Mouse (Mus musculus): ENCODE results near the gene Erp29. TPM values are rescaled to one million over a fixed set of nuclear protein-coding genes. Genes with fewer than 3 reads are reported as not detected.
A peak's percentile ranks its signal among the peaks of the same experiment; 100 is the strongest.

The Erp29 gene
- total RNA-seq, 2 experiments from 2014 or later: 50.7 to 61.3 TPM

DNA sequence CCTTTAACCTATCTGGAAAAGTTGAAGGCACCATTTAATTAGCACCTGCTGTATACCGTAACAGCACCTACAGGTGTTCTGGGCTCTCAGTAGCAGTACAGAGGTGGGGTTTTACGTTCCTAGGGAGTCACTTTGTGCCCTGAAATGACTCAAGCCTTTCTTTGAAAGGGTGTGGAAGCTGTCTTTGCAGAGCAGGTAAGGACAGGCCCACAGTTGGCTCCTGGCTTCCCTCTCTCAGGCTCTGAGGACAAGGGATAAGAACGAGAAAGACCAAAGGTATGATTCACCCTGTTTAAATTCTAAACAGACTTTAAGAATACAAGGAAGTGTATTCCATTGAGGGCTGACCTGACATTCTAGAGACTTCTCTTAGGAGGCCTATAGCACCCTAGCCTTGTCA, 58.9 kb downstream of the Erp29 start:
- intact Hi-C loops (cut with DNase I; ENCODE audit: low total_unique reads): no loop called here
- DNase-seq: no peak

DNA sequence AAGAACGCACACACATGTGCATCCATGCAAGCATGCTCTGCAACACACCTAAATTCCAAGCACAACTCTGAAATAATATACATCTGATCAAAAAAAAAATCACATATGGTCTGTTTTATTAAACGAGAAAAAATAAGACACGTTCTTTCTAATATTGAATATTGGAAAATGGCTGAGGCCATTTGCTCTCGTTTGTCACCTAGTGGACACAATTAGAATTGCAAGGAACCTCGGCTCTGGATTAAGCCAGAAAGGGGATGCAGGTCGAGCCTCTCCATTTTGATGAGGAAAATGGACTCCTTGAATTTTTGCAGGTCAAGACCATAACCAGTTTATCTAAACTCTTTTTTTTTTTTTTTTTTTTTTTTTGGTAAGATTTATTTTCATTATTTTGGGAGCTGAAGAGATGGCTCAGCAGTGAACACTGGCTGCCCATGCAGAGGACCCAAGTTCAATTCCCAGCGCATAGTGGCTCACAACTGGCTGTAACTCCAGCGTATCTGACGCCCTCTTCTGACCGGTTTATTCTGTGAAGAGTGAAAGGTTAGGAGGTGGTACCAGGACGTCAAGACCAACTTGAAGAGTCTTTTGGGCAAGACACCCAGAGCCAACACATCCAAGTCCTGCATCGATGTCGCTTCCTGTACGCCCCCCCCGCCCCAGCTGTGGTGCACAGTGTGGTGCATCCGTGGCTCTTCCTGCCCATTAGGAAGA, 59.5 kb downstream of the Erp29 start:
- intact Hi-C loops (cut with DNase I; ENCODE audit: low total_unique reads): no loop called here
- DNase-seq: no peak

DNA sequence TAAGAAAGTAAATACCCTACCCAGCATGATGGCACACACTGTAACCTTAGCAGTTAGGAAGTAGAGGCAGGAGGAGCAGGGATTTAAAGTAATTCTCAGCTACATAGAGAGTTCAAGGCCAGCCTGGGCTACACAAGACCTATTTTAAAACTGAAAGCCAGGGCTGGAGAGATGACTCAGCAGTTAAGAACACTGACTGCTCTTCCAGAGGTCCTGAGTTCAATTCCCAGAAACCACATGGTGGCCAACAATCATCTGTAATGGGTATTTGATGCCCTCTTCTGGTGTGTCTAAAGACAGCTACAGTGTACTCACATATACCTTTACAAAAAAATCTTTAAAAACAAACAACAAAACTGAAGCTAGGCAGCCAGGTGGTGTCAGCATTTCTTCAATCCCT, 62.6 kb downstream of the Erp29 start:
- no peak for DNase-seq
- intact Hi-C loops (cut with DNase I; ENCODE audit: low total_unique reads): no loop called here

DNA sequence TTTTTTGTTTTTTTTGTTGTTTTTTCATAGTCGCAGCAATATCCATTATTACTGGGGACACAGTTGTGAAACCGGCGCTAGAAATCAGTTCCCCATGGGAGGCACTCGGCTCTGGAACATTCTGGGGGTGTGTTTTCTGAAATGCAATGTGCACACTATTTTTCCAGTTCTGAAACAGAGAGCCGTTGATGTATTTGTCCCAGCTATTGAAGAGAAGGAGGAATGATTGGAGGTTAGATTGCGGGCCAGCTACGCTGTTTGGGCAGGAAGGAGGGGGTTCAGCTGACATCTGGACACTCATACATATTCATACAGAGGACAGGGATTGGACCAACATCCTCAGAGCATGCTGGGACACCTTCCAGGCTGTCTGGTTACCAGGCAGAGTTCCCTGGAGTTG, 63.2 kb downstream of the Erp29 start:
- DNase-seq: no peak
- intact Hi-C loops (cut with DNase I; ENCODE audit: low total_unique reads): no loop called here

DNA sequence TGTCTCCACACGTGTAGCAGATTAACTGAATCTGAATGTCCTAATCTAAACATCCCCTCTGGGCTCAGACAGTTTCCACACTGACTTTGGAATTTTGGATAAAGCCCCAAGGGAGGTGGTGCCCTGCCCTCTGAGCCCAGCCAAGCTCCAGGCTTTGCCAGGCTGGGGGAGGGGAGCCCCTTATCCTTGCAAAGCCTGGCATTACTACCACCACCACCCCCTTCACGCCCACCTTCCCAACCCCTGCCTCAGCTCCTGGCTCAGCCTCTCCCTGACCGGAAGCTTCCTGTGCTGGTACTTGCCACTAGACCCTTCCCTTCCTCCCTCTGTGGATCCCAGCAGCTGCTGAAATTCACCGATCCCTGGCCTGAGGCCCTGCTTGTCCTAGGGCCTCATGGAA, 65.2 kb downstream of the Erp29 start:
- intact Hi-C loops (cut with DNase I; ENCODE audit: low total_unique reads): no loop called here
- no peak for DNase-seq

DNA sequence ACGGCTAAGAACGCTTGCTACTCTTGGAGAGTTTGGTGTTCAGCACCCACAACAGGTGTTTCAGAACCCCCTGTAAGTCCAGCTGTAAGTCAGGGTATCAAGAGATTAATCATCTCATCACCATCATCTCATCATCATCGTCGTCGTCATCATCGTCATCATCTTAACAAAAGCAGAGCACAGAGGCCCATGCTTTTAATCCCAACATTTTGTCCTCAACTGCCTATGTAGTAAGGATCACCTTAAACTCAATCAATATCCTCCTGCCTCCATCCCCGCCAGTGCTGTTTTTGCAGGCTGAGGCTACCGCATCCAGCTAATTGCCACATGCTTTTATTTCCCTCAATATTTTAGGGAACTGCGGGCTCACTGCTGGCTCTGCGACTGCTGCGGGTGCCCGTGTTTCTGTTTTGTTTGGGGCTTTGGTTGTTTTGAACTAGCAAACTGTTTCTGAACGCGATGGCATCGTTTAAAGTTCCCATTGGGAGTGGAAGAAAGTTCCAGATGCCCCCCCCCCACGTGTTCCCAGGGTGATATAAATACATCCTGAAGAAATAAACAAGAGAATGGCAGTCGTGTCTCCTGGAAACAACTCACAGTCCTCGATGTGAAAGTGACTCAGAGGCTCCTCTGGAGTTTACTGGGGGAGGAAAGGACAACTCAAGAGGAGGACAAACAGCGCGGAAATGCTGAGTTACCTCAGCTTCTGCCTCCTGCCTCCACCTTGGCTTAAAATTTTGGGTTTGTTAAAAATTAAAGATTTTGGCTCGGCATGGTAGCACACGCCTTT, 66.0 kb downstream of the Erp29 start:
- intact Hi-C loops (cut with DNase I; ENCODE audit: low total_unique reads): no loop called here
- no peak for DNase-seq

DNA sequence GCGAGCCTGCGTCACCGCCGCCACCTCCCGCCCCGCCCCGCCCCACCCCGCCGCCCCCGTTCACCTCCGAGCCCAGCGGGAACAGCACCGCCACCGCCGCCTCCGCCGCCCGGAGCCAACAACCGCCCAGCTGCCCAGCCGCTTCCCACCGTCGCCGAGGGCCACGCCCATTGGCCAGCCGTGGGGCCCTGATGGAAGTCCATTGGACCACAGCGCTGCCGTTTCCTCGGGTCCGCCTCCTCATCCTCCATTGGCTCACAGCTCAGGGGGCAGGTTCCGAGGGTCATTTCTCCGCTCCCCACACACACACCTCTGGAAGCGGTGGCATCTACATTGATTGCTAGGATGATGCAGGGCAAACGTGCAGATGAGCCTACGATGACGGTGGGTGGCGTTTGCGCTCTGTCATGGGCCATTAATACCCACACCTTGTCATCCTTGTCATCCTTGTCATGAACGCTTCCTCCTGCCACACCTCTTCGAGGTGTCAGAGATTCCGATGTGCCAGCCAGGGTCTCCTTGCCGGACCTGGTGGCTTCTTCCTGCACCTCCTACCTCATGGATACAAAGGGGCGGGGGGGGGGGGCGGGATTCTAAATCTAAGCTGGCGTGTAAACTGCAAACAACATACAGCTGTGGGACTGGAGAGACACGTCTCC, 66.7 kb downstream of the Erp29 start, which contains the start of gene Trafd1:
Gene Trafd1, minus strand, starts transcription at position 172 of the 659 bp plus-strand sequence.
- peak; percentile 98 for DNase-seq
- intact Hi-C loops (cut with DNase I; ENCODE audit: low total_unique reads): no loop called here

DNA sequence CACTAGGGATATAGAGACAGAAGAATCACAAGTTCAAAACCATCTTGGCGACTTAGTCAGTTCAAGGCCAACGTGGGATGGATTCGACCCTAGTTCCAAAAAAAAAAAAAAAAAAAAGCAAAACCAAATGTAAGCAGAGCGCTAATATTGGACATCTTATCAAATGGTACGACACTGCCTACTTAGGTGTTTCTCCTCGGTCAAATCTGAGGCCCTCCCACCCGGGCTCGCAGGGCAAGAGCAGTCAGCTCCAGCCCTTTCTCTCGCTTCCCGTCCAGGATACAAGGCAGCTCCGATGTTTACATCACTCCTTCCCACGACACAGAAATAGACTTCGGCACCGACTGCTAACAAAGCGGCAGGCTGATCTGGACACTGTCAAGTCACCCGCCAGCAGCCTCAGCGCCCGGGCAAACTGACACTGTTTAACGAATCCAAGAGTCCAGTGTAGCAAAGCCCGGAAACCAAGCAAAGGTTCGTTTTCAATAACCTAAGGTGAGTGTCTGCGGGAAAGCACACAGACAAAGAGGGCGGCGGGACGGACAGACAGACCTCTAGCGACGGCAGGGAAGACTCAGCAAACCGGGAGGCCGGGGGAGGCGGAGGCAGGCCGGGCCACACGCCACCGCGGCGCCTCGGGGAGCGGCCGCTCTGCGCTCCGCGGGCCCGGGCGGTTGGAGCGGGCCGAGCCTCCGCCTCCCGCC, 67.4 kb downstream of the Erp29 start:
- intact Hi-C loops (cut with DNase I; ENCODE audit: low total_unique reads): no loop called here
- DNase-seq: peak; percentile 42

DNA sequence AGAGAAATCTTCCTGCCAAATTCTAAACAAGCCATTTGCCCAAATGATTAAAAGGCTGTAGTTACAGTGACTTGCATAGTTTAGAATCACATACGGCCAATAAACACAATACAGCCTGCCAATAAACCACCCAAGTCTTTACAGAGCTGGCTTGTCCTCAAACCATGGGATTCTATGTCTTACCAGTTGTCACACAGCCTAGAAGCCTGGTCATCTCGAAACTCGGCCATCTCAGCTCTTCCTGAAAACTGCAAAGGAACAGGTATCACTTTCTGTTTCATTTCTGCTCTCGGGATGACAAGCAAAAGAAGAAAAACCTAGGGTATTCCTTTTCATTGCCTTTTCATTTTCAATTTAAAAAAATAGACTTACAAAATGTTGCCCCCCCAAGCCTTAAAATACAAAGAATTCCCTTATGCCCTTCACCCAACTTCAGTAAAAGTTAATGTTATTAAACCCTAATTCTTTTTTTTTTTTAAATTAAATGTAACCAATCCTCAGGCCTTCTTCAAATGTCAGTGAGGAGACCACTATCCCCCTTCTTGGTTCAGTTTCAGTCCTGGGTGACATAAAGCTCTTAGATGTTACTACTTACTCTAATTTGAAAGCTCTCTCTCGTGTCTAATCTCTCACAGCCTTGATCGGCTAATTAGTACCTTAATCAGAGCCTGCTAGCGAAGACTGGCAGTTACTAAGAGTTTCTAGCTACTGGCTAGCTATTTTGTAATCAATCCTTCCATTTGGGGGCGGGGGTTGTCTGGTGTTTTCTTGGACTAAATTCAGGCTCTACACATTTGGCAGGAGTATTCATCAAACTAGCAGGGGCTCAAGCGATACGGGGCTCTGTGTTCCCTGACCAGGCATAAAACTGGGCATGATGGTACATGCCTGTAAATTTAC, 68.2 kb downstream of the Erp29 start:
- DNase-seq: no peak
- intact Hi-C loops (cut with DNase I; ENCODE audit: low total_unique reads): no loop called here

DNA sequence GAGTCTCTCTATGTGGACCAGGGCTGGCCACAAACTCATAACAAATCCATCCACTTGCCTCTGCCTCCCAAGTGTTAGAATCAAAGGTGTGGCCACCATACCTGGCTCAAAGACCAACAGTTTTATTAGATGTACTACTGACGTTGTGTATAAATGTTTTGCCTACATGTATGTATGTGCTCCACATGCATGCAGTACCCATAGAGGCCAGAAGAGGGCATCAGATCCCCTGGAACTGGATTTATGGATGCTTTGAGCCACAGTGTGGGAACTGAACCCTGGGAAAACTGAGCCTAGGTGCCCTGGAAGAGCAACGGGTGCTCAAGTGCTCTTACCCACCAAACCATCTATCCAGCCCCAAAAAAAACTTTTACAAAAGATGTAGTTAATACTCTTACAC, 71.6 kb downstream of the Erp29 start:
- DNase-seq: no peak
- intact Hi-C loops (cut with DNase I; ENCODE audit: low total_unique reads): no loop called here

DNA sequence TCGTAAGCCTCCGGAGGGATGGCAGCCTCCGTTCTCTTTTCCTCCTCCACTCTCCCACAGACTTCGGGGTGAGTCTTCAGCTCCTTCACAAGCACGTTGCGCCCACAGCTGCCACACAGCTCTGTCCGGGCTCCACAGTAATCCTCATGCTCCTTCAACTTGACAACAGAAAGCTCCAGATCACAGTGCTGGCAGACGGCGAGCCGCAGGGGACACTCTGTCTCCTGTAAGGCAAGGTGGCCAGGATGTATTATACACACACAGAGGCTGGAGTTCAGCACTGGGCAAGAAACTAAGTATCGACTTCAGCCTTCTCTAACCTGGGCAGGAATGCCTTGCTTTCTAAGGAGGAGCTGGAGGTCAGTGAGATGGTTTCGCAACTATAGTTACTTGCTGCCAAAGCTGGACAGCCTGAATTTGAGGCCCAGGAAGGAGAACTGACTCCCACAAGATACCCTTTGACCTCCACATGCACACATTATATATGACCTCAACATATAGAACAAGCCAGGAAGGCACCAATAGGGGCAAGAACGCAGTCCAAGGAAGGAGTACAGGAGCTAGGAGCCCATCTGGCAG, 73.5 kb downstream of the Erp29 start:
- intact Hi-C loops (cut with DNase I; ENCODE audit: low total_unique reads): no loop called here
- DNase-seq: no peak

Other genes starting within 250 kb of the Erp29 start
- 100 to 1,000 TPM; 596 to 649 TPM for gene Rpl6, start 248.0 kb downstream of the Erp29 start, total RNA-seq (2021)
- 10 to 100 TPM; 11.3 to 11.5 TPM for gene Hectd4, start 232.3 kb downstream of the Erp29 start, total RNA-seq (2021)
- 10 to 100 TPM; 34.9 to 35.5 TPM for gene Trafd1, start 66.9 kb downstream of the Erp29 start, total RNA-seq (2021)
- gene Naa25, start 54.6 kb downstream of the Erp29 start, total RNA-seq (2021): 10 to 100 TPM; 19.9 to 20.5 TPM
- gene Tmem116, start 613 bp downstream of the Erp29 start, total RNA-seq (2021): 1 to 10 TPM; 4.4 to 4.8 TPM
- gene Adam1b, start 50.9 kb upstream of the Erp29 start, total RNA-seq (2021): not detected
- 1 to 10 TPM; 1.5 TPM for gene Adam1a, start 93.0 kb upstream of the Erp29 start, total RNA-seq (2021)
- gene Gm42878, start 93.0 kb upstream of the Erp29 start, total RNA-seq (2021): not detected
- gene Mapkapk5, start 93.4 kb upstream of the Erp29 start, total RNA-seq (2021): 10 to 100 TPM; 57.3 to 64.1 TPM
- gene Aldh2, start 141.3 kb upstream of the Erp29 start, total RNA-seq (2021): 100 to 1,000 TPM; 104 to 113 TPM
- 10 to 100 TPM; 13.3 to 14.8 TPM for gene Acad12, start 166.4 kb upstream of the Erp29 start, total RNA-seq (2021)
- 1 to 10 TPM; 4.5 to 9.4 TPM for gene Acad10, start 208.0 kb upstream of the Erp29 start, total RNA-seq (2021)
- gene Brap, start 208.1 kb upstream of the Erp29 start, total RNA-seq (2021): 10 to 100 TPM; 22.9 to 25.1 TPM

Data from gastrocnemius, postnatal 14 days (tissue).